Mouse (Mus musculus) stomach, embryonic 14.5 days (tissue): ENCODE results near the gene Asb5. TPM values are rescaled to one million over a fixed set of nuclear protein-coding genes. Genes with fewer than 3 reads are reported as not detected.
A peak's percentile ranks its signal among the peaks of the same experiment; 100 is the strongest.
"Not testable (repeated sequence)": the region's sequence is repeated elsewhere in the genome, so short reads cannot be mapped to it uniquely, and the experiment has no call there.

ENCODE experiments used
- ATAC-seq: fragments of 200-750 bp; cut with Nextera tagmentation; 2 replicates; pipeline ENCODE4 v1.8.0; 2017; ENCODE audit warnings: low read depth, moderate TSS enrichment; ENCODE audit not compliant: insufficient number of reproducible peaks, insufficient read depth, low FRiP score
- H3K27ac ChIP-seq: fragments of 300-500 bp; sonication (generic); 2 replicates; pipeline ENCODE4 v1.5.1; 2014; ENCODE audit warnings: mild to moderate bottlenecking, low read length, moderate library complexity, mixed read lengths
- H3K27me3 ChIP-seq: fragments of 300-500 bp; sonication (generic); 2 replicates; pipeline ENCODE4 v1.6.1; 2014; ENCODE audit warnings: low read length, control low read depth, mixed read lengths; ENCODE audit not compliant: control insufficient read depth, insufficient read depth
- H3K36me3 ChIP-seq: fragments of 300-500 bp; sonication (generic); 2 replicates; pipeline ENCODE4 v1.6.1; 2014; ENCODE audit warnings: mild to moderate bottlenecking, control low read depth, low read length, moderate library complexity, mixed read lengths; ENCODE audit not compliant: control insufficient read depth, insufficient read depth
- H3K4me1 ChIP-seq: fragments of 300-500 bp; sonication (generic); 2 replicates; pipeline ENCODE4 v1.6.1; 2014; ENCODE audit warnings: low read length, control low read depth, mixed read lengths; ENCODE audit not compliant: control insufficient read depth, insufficient read depth
- H3K4me2 ChIP-seq: fragments of 300-500 bp; sonication (generic); replicated peaks from 2 replicates; pipeline ENCODE4 v1.6.1; 2014; ENCODE audit warnings: low read depth, low read length, control low read depth
- H3K4me3 ChIP-seq: fragments of 300-500 bp; sonication (generic); 2 replicates; pipeline ENCODE4 v1.5.1; 2014; ENCODE audit warnings: low read depth, low read length, control low read depth
- H3K9ac ChIP-seq: fragments of 300-500 bp; sonication (generic); replicated peaks from 2 replicates; pipeline ENCODE4 v1.6.1; 2014; ENCODE audit warnings: low read depth, mild to moderate bottlenecking, control low read depth, low read length, moderate library complexity, mixed read lengths
- H3K9me3 ChIP-seq: fragments of 300-500 bp; sonication (generic); 2 replicates; pipeline ENCODE4 v1.6.1; 2016; ENCODE audit warnings: low read depth, low read length, control low read depth; ENCODE audit not compliant: control insufficient read depth
- WGBS: fragments of 180-500 bp; shearing (Covaris S2); extraction: QIAGEN DNeasy Blood & Tissue Kit; methylation state at CpG from one replicate; pipeline ENCODE4 v1.1.7; 2014; 5-methylcytosine and 5-hydroxymethylcytosine counted together
- polyA plus RNA-seq: library from polyadenylated mRNA; unstranded; fragments of >200 nt; fragmentation: Nextera tagmentation; extraction: Ambion mirVana; gene quantifications from 2 replicates; pipeline ENCODE4 v1.2.1, GENCODE M21; 2014

Gene Asb5
- polyA plus RNA-seq, 1 experiment from 2014 or later = 7.1 TPM

GRCm38 (mm10) chr8:54594634-54595033, 65.3 kb downstream of the Asb5 start:
- Histone ChIP-seq H3K27me3 (no peaks in the 10 kb centered on the region), H3K27ac (no peak overlapping the region), H3K4me1 (no peaks in the 10 kb centered on the region), H3K36me3 (no peaks in the 10 kb centered on the region), H3K9ac (no peak overlapping the region), H3K9me3 (no peaks in the 10 kb centered on the region), H3K4me3 (no peak overlapping the region), H3K4me2 (no peak overlapping the region)
- 83% methylated on average over 5 of the region's 5 CpGs for WGBS
- ATAC-seq = no peak

- Histone ChIP-seq H3K4me1 (no peaks in the 10 kb centered on the region; the same call in 1 of the 2 replicates), H3K4me2 (no peak overlapping the region), H3K36me3 (no peaks in the 10 kb centered on the region), H3K9ac (no peak overlapping the region), H3K9me3 (no peaks in the 10 kb centered on the region), H3K27me3 (no peaks in the 10 kb centered on the region), H3K4me3 (no peak overlapping the region), H3K27ac (no peak overlapping the region)
- ATAC-seq = no peak
- 72% methylated on average over 2 of the region's 2 CpGs for WGBS
These were observed 66.7 kb downstream of the Asb5 start for GRCm38 (mm10) chr8:54596051-54596450.

- 72% methylated on average over 2 of the region's 2 CpGs for WGBS
- ATAC-seq = no peak
These were observed 67.6 kb downstream of the Asb5 start for GRCm38 (mm10) chr8:54596940-54597339.

GRCm38 (mm10) chr8:54597386-54597785, 68.0 kb downstream of the Asb5 start:
- H3K4me3 ChIP-seq = no peak overlapping the region
- no peaks in the 10 kb centered on the region for H3K36me3 ChIP-seq
- WGBS = 88% methylated on average over 2 of the region's 2 CpGs
- no peaks in the 10 kb centered on the region; the same call in 1 of the 2 replicates for H3K4me1 ChIP-seq
- H3K27me3 ChIP-seq = no peaks in the 10 kb centered on the region
- H3K27ac ChIP-seq = no peak overlapping the region
- ATAC-seq = no peak
- no peak overlapping the region for H3K4me2 ChIP-seq
- no peak overlapping the region for H3K9ac ChIP-seq
- H3K9me3 ChIP-seq = no peaks in the 10 kb centered on the region

More at GRCm38 (mm10) chr8:54596940-54597339, 67.6 kb downstream of the Asb5 start:
- Histone ChIP-seq H3K9ac (no peak overlapping the region), H3K9me3 (no peaks in the 10 kb centered on the region), H3K36me3 (no peaks in the 10 kb centered on the region), H3K4me1 (no peaks in the 10 kb centered on the region; the same call in 1 of the 2 replicates), H3K4me3 (no peak overlapping the region), H3K27me3 (no peaks in the 10 kb centered on the region), H3K4me2 (no peak overlapping the region), H3K27ac (no peak overlapping the region)

GRCm38 (mm10) chr8:54600671-54601251, 71.4 kb downstream of the Asb5 start, which contains the start of gene Spata4:
Gene Spata4 (plus strand): TSS chr8:54600781.
- peak within 1 kb of the TSS; percentile 13; the same call in 1 of the 2 replicates for H3K4me3 ChIP-seq
- H3K9ac ChIP-seq = no peak within 1 kb of the TSS
- H3K36me3 ChIP-seq = no peaks in the 10 kb centered on the region
- peak within 1 kb of the TSS; percentile 51 for H3K4me2 ChIP-seq
- H3K9me3 ChIP-seq = no peaks in the 10 kb centered on the region
- 7% methylated on average over 21 of the region's 21 CpGs for WGBS
- peak; percentile 89 for ATAC-seq
- no peaks in the 10 kb centered on the region for H3K27me3 ChIP-seq
- H3K4me1 ChIP-seq = no peaks in the 10 kb centered on the region; the same call in 1 of the 2 replicates
- H3K27ac ChIP-seq = no peak within 1 kb of the TSS

- Histone ChIP-seq H3K9ac (no peak overlapping the region), H3K4me1 (no peaks in the 10 kb centered on the region; the same call in 1 of the 2 replicates), H3K9me3 (no peaks in the 10 kb centered on the region), H3K27me3 (no peaks in the 10 kb centered on the region), H3K4me2 (no peak overlapping the region), H3K27ac (no peak overlapping the region), H3K36me3 (no peaks in the 10 kb centered on the region), H3K4me3 (no peak overlapping the region)
- WGBS = 78% methylated on average over 4 of the region's 4 CpGs
- ATAC-seq = no peak
These were observed 74.1 kb downstream of the Asb5 start for GRCm38 (mm10) chr8:54603440-54603839.

GRCm38 (mm10) chr8:54609336-54609735, 80.0 kb downstream of the Asb5 start:
- H3K27me3 ChIP-seq = no peaks in the 10 kb centered on the region
- 85% methylated on average over 2 of the region's 2 CpGs for WGBS
- H3K4me2 ChIP-seq = no peak overlapping the region
- ATAC-seq = no peak
- no peak overlapping the region for H3K27ac ChIP-seq
- H3K9me3 ChIP-seq = no peaks in the 10 kb centered on the region
- H3K36me3 ChIP-seq = no peaks in the 10 kb centered on the region
- no peak overlapping the region for H3K4me3 ChIP-seq
- H3K9ac ChIP-seq = no peak overlapping the region
- no peaks in the 10 kb centered on the region for H3K4me1 ChIP-seq

- Histone ChIP-seq H3K27me3 (no peaks in the 10 kb centered on the region), H3K9ac (no peak overlapping the region), H3K4me3 (no peak overlapping the region), H3K9me3 (no peaks in the 10 kb centered on the region), H3K36me3 (no peaks in the 10 kb centered on the region), H3K4me1 (no peaks in the 10 kb centered on the region), H3K27ac (no peak overlapping the region), H3K4me2 (no peak overlapping the region)
- no peak for ATAC-seq
- WGBS = 69% methylated on average over 4 of the region's 4 CpGs
These were observed 80.9 kb downstream of the Asb5 start for GRCm38 (mm10) chr8:54610238-54610637.

GRCm38 (mm10) chr8:54616710-54617109, 87.3 kb downstream of the Asb5 start:
- 88% methylated on average over 17 of the region's 17 CpGs for WGBS
- H3K4me3 ChIP-seq, ATAC-seq, H3K4me2 ChIP-seq, H3K9me3 ChIP-seq, H3K4me1 ChIP-seq, H3K36me3 ChIP-seq, H3K27me3 ChIP-seq, H3K9ac ChIP-seq, H3K27ac ChIP-seq: not testable (repeated sequence)
